Comparison of ENCODE assay signal across 40 mouse cellular contexts in the genomic region with DNA sequence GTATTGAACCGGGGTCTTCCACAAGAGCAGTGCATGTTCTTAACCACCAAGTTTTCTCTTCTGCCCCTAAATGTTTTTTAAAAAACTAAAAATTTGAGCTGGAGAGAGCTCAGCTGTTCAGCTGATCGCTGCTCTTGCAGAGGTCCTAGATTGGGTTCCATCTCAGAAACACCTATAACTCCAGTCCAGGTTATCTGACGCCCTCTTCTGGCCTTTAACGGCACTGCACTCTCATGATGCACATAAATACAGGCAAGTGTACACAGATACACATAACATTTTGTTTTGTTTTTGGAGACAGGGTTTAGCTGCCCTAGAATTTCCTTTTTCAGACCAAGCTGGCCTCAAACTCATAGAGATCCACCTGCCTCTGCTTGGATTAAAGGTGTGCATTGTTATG. TPM values are rescaled to one million over a fixed set of nuclear protein-coding genes. Genes with fewer than 3 reads are reported as not detected.
A peak's percentile ranks its signal among the peaks of the same experiment; 100 is the strongest.
DNase-seq lines count a peak whose midpoint lies in the region; TF ChIP-seq lines count a peak whose summit lies in the region.
"Had no signal": no experiment of that assay in that cellular context is flagged by ENCODE, and none has a peak within 500 bp of the region (broad histone marks: within the 10 kb centered on the region; RNA-seq: fewer than 3 reads in every experiment).

No protein-coding gene starts in this region.

- H3K36me3 ChIP-seq in E14TG2a.4 (ENCODE audit: insufficient read depth, low read length): no peaks in the 10 kb centered on the region
- H3K36me3 ChIP-seq: embryonic facial prominence, embryonic 13.5 days; forebrain, embryonic 10.5 days; liver, embryonic 15.5 days; midbrain, embryonic 13.5 days; stomach, embryonic 15.5 days had no signal

- H3K27ac ChIP-seq in gastrocnemius, adult 2 months: no peak overlapping the region
- no peak overlapping the region for H3K27ac ChIP-seq in layer of hippocampus, adult 2 months
- H3K27ac ChIP-seq: embryonic facial prominence, embryonic 13.5 days; forebrain, embryonic 10.5 days; hindbrain, embryonic 14.5 days; liver, embryonic 15.5 days; midbrain, embryonic 13.5 days; stomach, embryonic 15.5 days had no signal

- intact Hi-C loops in gastrocnemius, adult 2 months (cut with DNase I): no loop called here

- TF ChIP-seq CTCF in gastrocnemius, adult 2 months (IDR thresholded peaks at IDR 0.05): peak; percentile 16; the same call in 1 of the 2 replicates
- peak; percentile 51 for TF ChIP-seq CTCF in layer of hippocampus, adult 2 months (conservative IDR thresholded peaks at IDR 0.05)
- TF ChIP-seq CTCF in E14TG2a.4 (conservative IDR thresholded peaks at IDR 0.05; ENCODE audit: low read length): peak; percentile 61
- peak; percentile 23; the same call in 1 of the 2 replicates for TF ChIP-seq CTCF in brain, embryonic 14.5 days (IDR thresholded peaks at IDR 0.05; ENCODE audit: borderline replicate concordance, extremely low read depth, insufficient read depth, insufficient read length)

- H3K4me3 ChIP-seq in gastrocnemius, adult 2 months: no peak overlapping the region
- H3K4me3 ChIP-seq in layer of hippocampus, adult 2 months: no peak overlapping the region
- H3K4me3 ChIP-seq in E14TG2a.4 (replicated peaks; ENCODE audit: low read length): no peak overlapping the region
- H3K4me3 ChIP-seq: embryonic facial prominence, embryonic 13.5 days; forebrain, embryonic 10.5 days; liver, embryonic 15.5 days; megakaryocyte, embryonic 14.5 days; midbrain, embryonic 13.5 days; stomach, embryonic 15.5 days had no signal

- H3K9me3 ChIP-seq in E14TG2a.4 (ENCODE audit: low read length): no peaks in the 10 kb centered on the region
- H3K9me3 ChIP-seq: embryonic facial prominence, embryonic 13.5 days; forebrain, embryonic 10.5 days; stomach, embryonic 15.5 days had no signal

- H3K4me1 ChIP-seq in E14TG2a.4 (replicated peaks; ENCODE audit: low read depth, low read length): peaks cover 23% of the 10 kb centered on the region

- peaks cover 3% of the 10 kb centered on the region; the same call in 1 of the 2 replicates for H3K27me3 ChIP-seq in E14TG2a.4 (ENCODE audit: insufficient read depth, low read length)

- no peak for TF ChIP-seq POLR2A in brain, embryonic 14.5 days (IDR thresholded peaks at IDR 0.05; ENCODE audit: borderline replicate concordance, extremely low read depth, insufficient read depth, insufficient read length, poor library complexity, severe bottlenecking)

- DNase-seq in gastrocnemius, adult 2 months: no peak
- DNase-seq in gastrocnemius, postnatal 10 days: no peak
- no peak for DNase-seq in layer of hippocampus, adult 2 months (ENCODE audit: low spot score in 2 of 2)
- DNase-seq in layer of hippocampus, adult 9-11 months: no peak
- DNase-seq in brain, embryonic 14.5 days (ENCODE audit: low read depth): no peak
- DNase-seq in urinary bladder, postnatal 14 days (ENCODE audit: low spot score): no peak
- DNase-seq: adrenal gland, postnatal 14 days; cerebellum, adult 11-12 months; cerebellum, adult 9-11 months; gastrocnemius, postnatal 25 days; heart, adult 11 months; heart, postnatal 4 days; kidney, adult 2 months; liver; lung, postnatal 4 days; right cerebral cortex, postnatal 14 days; thymus, postnatal 25 days had no signal

RNA-seq across cellular contexts. Expression of a gene that starts 3.9 kb away (rescaled TPM):
- total RNA-seq in gastrocnemius, adult 2 months (2021): 10 to 100 TPM; 32.0 to 36.7 TPM
- 10 to 100 TPM; 21.4 to 23.3 TPM for total RNA-seq in gastrocnemius, postnatal 10 days (2021)
- total RNA-seq in layer of hippocampus, adult 2 months (2021): 10 to 100 TPM; 30.4 TPM
- 0.72 and 1.8 TPM in 2 replicates for polyA plus RNA-seq in brain, embryonic 14.5 days (2012; rRNA removed)
- total RNA-seq: common myeloid progenitor, adult 5-6 weeks; monocyte, adult 5-6 weeks had no signal
- polyA plus RNA-seq: CD4-positive, CD25-positive, alpha-beta regulatory T cell, adult 4 months; inflammation-experienced regulatory T-cells, adult 6 months had no signal

RNA-seq across cellular contexts. Expression of a gene that starts 34.0 kb away (rescaled TPM):
- not detected for total RNA-seq in gastrocnemius, adult 2 months (2021)
- not detected for total RNA-seq in gastrocnemius, postnatal 10 days (2021)
- not detected for total RNA-seq in layer of hippocampus, adult 2 months (2021)
- not detected in 2 replicates for polyA plus RNA-seq in brain, embryonic 14.5 days (2012; rRNA removed)
- total RNA-seq: adrenal gland, postnatal 14 days; common myeloid progenitor, adult 5-6 weeks; gastrocnemius, postnatal 25 days; heart, postnatal 4 days; layer of hippocampus, postnatal 10 days; left cerebral cortex, adult 18-20 months; left cerebral cortex, postnatal 14 days; monocyte, adult 5-6 weeks had no signal
- polyA plus RNA-seq: CD4-positive, CD25-positive, alpha-beta regulatory T cell, adult 4 months; embryonic facial prominence, embryonic 13.5 days; forebrain, embryonic 10.5 days; forebrain, embryonic 16.5 days; heart, embryonic 11.5 days; heart, embryonic 16.5 days; hindbrain, embryonic 14.5 days; inflammation-experienced regulatory T-cells, adult 6 months; kidney, adult 2 months; kidney, embryonic 16.5 days; large intestine, adult 2 months; limb, embryonic 11.5 days; liver, embryonic 15.5 days; lung, embryonic 16.5 days; midbrain, embryonic 13.5 days; neural tube, embryonic 14.5 days; stomach, embryonic 15.5 days had no signal
